Mouse (Mus musculus): ENCODE data around the gene Lsp1. TPM values are rescaled to one million over a fixed set of nuclear protein-coding genes. Genes with fewer than 3 reads are reported as not detected.
A peak's percentile ranks its signal among the peaks of the same experiment; 100 is the strongest.

Lsp1 gene
- 29.4 and 48.0 TPM in 2 replicates for polyA plus RNA-seq (2012; rRNA removed)

DNA sequence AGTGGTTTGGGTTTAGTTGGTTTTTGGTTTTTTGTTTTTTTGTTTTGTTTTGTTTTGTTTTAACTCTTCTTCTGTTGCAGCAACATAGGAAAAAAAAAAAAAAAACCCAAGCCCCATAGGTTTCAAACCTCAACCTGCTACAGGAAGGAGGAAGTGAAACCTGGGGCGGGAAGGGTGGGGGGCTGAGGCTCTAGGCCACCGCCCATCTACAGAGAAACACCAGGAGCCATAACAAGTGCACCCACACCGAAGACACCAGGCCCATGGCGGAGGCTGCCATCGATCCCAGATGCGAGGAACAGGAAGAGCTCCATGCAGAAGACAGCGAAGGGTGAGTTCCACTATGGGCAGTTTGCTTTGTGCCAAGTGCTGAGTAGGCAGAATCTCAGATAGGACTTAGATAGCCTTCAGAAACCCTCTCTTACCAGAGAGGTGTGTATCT, at the start of gene Lsp1:
TSS of gene Lsp1 (plus strand) at position 174 of the 442 bp plus-strand sequence.
- peaks cover 3% of the 10 kb centered on the region; the same call in 1 of the 2 replicates for H3K4me1 ChIP-seq (ENCODE audit: control insufficient read depth, insufficient read depth, insufficient read length, low read length)

DNA sequence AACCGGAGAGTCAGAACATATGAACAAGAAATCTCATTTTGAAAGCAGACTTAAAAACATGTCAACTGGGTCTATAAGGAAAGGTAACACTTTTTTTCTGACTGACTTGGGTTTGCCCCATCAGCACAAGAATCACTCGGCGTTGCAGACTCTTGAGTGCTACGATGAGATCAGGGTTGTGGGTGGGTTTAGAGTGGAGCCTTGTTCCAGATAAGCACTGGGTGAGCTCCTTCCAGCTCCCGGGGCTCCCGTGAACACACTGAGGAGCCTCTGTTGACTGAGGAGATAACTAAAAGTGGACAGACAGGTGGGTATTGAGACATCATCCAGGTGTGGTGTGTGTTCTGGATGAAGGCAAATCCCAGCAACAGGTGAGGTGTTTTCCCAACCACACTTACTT, 47.3 kb upstream of the Lsp1 start:
- no peaks in the 10 kb centered on the region for H3K4me1 ChIP-seq (ENCODE audit: control insufficient read depth, insufficient read depth, insufficient read length, low read length)
- H3K27ac ChIP-seq (ENCODE audit: insufficient read depth, low read depth, low read length), result no peak overlapping the region
- H3K36me3 ChIP-seq (ENCODE audit: control insufficient read depth, insufficient read depth, low read length), result no peaks in the 10 kb centered on the region
- TF ChIP-seq CTCF (IDR thresholded peaks at IDR 0.05; ENCODE audit: extremely low read depth, insufficient read length, insufficient replicate concordance, low read depth, low read length) (no peak), POLR2A (IDR thresholded peaks at IDR 0.05; ENCODE audit: low read depth, low read length) (no peak)
- H3K4me3 ChIP-seq (ENCODE audit: low read depth, low read length), result no peak overlapping the region
- no peaks in the 10 kb centered on the region for H3K27me3 ChIP-seq (ENCODE audit: control insufficient read depth, insufficient read depth, low read length)
- WGBS, result 67% methylated on average over 6 of the region's 6 CpGs

More for the DNA sequence above, at the start of gene Lsp1:
- Histone ChIP-seq H3K36me3 (ENCODE audit: control insufficient read depth, insufficient read depth, low read length) (no peaks in the 10 kb centered on the region), H3K4me3 (ENCODE audit: low read depth, low read length) (peak within 1 kb of the TSS; percentile 55), H3K27ac (ENCODE audit: insufficient read depth, low read depth, low read length) (peak within 1 kb of the TSS; percentile 8), H3K27me3 (ENCODE audit: control insufficient read depth, insufficient read depth, low read length) (no peaks in the 10 kb centered on the region)
- 74% methylated on average over 7 of the region's 7 CpGs for WGBS
- TF ChIP-seq CTCF (IDR thresholded peaks at IDR 0.05; ENCODE audit: extremely low read depth, insufficient read length, insufficient replicate concordance, low read depth, low read length) (no peak), POLR2A (IDR thresholded peaks at IDR 0.05; ENCODE audit: low read depth, low read length) (no peak)

DNA sequence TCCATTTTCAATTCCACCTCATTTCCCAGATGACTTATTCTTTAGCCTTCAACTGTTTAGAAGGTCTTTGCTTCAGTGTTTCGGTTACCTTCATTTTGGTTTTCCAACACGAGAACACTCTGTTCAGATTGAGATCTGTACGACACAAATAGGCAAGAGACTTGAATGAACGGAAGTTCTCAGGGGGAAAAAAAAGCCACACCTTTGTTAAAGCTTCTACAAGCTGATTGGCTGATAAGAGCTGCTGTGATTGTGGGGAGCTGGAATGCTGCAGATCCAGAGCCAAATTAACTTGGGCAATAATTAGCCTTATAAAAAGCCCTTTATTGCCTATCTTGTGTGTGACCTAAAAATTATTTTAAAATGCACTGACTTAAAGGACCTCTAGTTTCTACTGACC, 45.3 kb upstream of the Lsp1 start:
- no peak for TF ChIP-seq CTCF (IDR thresholded peaks at IDR 0.05; ENCODE audit: extremely low read depth, insufficient read length, insufficient replicate concordance, low read depth, low read length)
- TF ChIP-seq POLR2A (IDR thresholded peaks at IDR 0.05; ENCODE audit: low read depth, low read length), result no peak
- H3K36me3 ChIP-seq (ENCODE audit: control insufficient read depth, insufficient read depth, low read length), result no peaks in the 10 kb centered on the region
- no peak overlapping the region for H3K4me3 ChIP-seq (ENCODE audit: low read depth, low read length)
- H3K4me1 ChIP-seq (ENCODE audit: control insufficient read depth, insufficient read depth, insufficient read length, low read length), result no peaks in the 10 kb centered on the region
- H3K27ac ChIP-seq (ENCODE audit: insufficient read depth, low read depth, low read length), result no peak overlapping the region
- no peaks in the 10 kb centered on the region for H3K27me3 ChIP-seq (ENCODE audit: control insufficient read depth, insufficient read depth, low read length)
- WGBS, result 35% methylated on average over 4 of the region's 4 CpGs

DNA sequence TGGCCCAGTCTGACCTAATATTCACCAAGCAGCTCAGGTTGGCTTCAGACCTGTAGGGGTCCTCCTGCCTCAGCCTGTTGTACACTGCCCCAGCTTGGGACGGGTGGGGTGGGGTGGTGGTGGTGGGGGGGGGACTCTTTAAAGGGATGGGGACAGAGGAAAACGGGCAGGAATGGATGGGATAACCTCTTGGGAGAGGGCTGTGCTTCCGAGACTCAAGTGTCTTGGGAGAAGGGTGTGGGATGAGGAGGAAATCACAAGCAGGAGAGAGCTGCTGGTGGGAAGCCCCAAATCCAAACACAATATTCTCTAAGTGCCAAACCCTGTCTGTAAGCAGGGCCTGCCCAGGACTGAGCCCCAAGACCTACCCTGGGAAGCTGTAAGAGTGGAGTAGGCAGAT, 44.4 kb upstream of the Lsp1 start:
- H3K4me3 ChIP-seq (ENCODE audit: low read depth, low read length), result no peak overlapping the region
- 78% methylated on average over 3 of the region's 3 CpGs for WGBS
- H3K27me3 ChIP-seq (ENCODE audit: control insufficient read depth, insufficient read depth, low read length), result no peaks in the 10 kb centered on the region
- H3K27ac ChIP-seq (ENCODE audit: insufficient read depth, low read depth, low read length), result no peak overlapping the region
- no peaks in the 10 kb centered on the region for H3K4me1 ChIP-seq (ENCODE audit: control insufficient read depth, insufficient read depth, insufficient read length, low read length)
- TF ChIP-seq POLR2A (IDR thresholded peaks at IDR 0.05; ENCODE audit: low read depth, low read length) (no peak), CTCF (IDR thresholded peaks at IDR 0.05; ENCODE audit: extremely low read depth, insufficient read length, insufficient replicate concordance, low read depth, low read length) (no peak)
- H3K36me3 ChIP-seq (ENCODE audit: control insufficient read depth, insufficient read depth, low read length), result no peaks in the 10 kb centered on the region

DNA sequence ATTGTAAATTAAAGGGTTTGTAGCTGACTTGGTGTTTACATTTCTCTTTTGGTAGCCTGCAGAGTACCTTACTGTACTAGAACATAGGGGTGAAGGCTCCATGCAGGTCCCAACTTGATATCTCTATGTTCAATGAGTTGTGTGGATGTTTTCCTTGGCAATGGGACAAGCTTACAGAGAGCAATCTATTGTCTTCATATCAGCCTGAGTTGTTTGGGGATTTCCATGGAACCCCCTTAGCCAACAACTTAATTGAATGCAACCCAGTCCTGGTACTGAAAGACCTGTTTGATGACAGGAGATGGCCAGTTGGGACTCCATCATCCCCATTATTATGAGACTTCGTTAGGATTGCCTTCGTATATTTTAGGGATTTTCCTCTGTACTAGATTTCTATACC, 42.6 kb upstream of the Lsp1 start:
- WGBS, result 86% methylated on average over 2 of the region's 2 CpGs
- TF ChIP-seq POLR2A (IDR thresholded peaks at IDR 0.05; ENCODE audit: low read depth, low read length), result no peak
- TF ChIP-seq CTCF (IDR thresholded peaks at IDR 0.05; ENCODE audit: extremely low read depth, insufficient read length, insufficient replicate concordance, low read depth, low read length), result no peak

DNA sequence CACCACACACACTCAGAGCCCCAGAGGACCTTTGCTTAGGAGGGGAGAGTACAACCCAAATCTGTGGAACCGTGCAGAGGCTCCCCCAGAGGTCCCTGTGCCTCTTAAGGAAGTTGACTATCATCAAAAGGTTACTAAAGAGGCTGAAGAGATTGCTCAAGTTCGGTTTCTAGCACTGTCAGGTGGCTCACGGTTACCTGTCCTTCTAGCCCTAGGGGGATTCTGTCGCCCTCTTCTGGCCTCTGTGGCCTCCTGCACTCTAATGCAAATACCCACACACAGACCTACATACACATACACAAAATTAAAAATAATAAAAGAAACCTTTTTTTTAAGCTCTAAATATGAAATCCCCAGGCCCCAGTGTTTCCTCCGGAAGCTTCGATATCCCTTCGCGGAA, 41.9 kb upstream of the Lsp1 start:
- H3K36me3 ChIP-seq (ENCODE audit: control insufficient read depth, insufficient read depth, low read length), result no peaks in the 10 kb centered on the region
- WGBS, result 90% methylated on average over 8 of the region's 8 CpGs
- no peaks in the 10 kb centered on the region for H3K27me3 ChIP-seq (ENCODE audit: control insufficient read depth, insufficient read depth, low read length)
- no peak overlapping the region for H3K4me3 ChIP-seq (ENCODE audit: low read depth, low read length)
- no peak overlapping the region for H3K27ac ChIP-seq (ENCODE audit: insufficient read depth, low read depth, low read length)
- H3K4me1 ChIP-seq (ENCODE audit: control insufficient read depth, insufficient read depth, insufficient read length, low read length), result no peaks in the 10 kb centered on the region
- TF ChIP-seq CTCF (IDR thresholded peaks at IDR 0.05; ENCODE audit: extremely low read depth, insufficient read length, insufficient replicate concordance, low read depth, low read length), result no peak
- no peak for TF ChIP-seq POLR2A (IDR thresholded peaks at IDR 0.05; ENCODE audit: low read depth, low read length)

More for the DNA sequence above, 42.6 kb upstream of the Lsp1 start:
- no peaks in the 10 kb centered on the region for H3K27me3 ChIP-seq (ENCODE audit: control insufficient read depth, insufficient read depth, low read length)
- H3K4me1 ChIP-seq (ENCODE audit: control insufficient read depth, insufficient read depth, insufficient read length, low read length), result no peaks in the 10 kb centered on the region
- no peaks in the 10 kb centered on the region for H3K36me3 ChIP-seq (ENCODE audit: control insufficient read depth, insufficient read depth, low read length)
- H3K27ac ChIP-seq (ENCODE audit: insufficient read depth, low read depth, low read length), result no peak overlapping the region
- H3K4me3 ChIP-seq (ENCODE audit: low read depth, low read length), result no peak overlapping the region

DNA sequence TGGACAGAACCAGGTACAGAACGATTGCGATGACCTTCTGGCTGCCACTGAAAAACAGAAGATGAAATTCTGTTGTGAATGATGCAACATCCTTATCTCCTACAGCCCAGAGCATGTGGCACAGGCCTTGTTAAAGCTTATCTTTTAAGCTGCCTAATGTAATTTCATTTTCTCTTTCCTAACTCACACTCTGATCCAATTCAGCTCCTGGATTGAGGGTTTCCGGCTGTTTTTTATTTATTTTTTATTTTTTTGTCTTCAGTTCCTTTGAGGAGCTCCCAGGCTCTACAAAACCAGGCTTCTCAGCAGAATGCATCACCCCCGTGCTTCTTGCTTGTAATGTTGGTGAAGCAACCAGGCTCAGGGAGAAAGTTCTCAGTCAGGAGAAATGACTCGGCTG, 40.7 kb upstream of the Lsp1 start:
- TF ChIP-seq CTCF (IDR thresholded peaks at IDR 0.05; ENCODE audit: extremely low read depth, insufficient read length, insufficient replicate concordance, low read depth, low read length) (no peak), POLR2A (IDR thresholded peaks at IDR 0.05; ENCODE audit: low read depth, low read length) (no peak)
- Histone ChIP-seq H3K4me1 (ENCODE audit: control insufficient read depth, insufficient read depth, insufficient read length, low read length) (no peaks in the 10 kb centered on the region), H3K36me3 (ENCODE audit: control insufficient read depth, insufficient read depth, low read length) (no peaks in the 10 kb centered on the region), H3K27ac (ENCODE audit: insufficient read depth, low read depth, low read length) (no peak overlapping the region), H3K27me3 (ENCODE audit: control insufficient read depth, insufficient read depth, low read length) (no peaks in the 10 kb centered on the region), H3K4me3 (ENCODE audit: low read depth, low read length) (no peak overlapping the region)
- WGBS, result 49% methylated on average over 5 of the region's 5 CpGs

All from small intestine, adult 2 months (tissue).